Mouse (Mus musculus) c-Kit-negative CD71-positive TER-119-positive erythroid progenitor cells, embryonic 14.5 days (primary cell): ENCODE data around the gene Ext2.

Source experiments
- DNase-seq: peaks from one replicate; pipeline ENCODE4 v3.0.0-alpha.2; 2013; ENCODE audit warnings: low read depth, low spot score

Gene Ext2

DNA sequence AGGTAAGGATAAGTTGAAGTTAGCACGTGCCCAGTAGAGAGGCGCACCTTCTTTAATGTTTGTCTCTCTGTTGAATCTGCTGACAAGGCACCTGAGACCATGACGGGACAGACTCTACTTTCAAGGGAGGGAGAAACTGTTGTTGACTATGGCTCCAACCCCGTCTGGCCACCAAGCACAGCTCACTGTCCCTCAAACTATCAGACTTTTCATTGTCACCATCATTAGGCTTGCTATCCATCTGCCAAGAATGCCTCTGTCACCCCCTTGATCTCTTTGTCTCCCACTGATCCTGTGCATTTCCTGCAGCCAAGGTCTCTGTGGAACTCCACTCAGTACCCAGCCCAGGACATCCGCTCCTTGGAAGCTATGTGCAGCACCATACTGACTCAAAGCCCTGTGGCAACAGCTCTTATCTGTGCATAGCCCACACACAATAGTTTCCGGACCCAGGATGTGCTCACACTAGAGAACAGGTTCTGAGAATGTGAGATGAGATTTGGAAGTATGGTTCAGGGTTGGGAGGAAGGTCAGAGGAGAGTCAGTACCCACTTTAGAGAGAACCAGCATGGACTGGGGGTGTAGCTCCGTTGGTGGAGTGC lies 139.7 kb downstream of the Ext2 start:
- DNase-seq: no peak

DNA sequence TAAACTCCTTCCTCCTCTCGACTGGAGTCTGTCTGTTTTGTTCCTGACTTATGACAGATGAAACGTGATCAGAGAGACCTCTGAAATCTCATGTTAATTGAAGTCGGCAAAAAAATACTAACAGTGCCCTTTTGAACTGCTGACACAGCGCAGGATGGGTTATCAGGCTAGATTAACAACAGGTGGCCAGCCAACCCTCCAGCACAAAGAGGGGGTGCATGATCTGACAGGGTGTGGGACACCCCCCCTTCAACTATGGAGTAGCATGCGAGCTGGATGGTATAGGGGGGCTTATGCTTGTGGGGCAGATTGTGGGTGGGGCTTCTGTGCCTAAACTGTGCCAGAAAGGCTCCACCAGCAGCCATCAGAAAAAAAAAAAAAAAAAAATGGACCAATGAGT lies 141.0 kb downstream of the Ext2 start:
- no peak for DNase-seq

DNA sequence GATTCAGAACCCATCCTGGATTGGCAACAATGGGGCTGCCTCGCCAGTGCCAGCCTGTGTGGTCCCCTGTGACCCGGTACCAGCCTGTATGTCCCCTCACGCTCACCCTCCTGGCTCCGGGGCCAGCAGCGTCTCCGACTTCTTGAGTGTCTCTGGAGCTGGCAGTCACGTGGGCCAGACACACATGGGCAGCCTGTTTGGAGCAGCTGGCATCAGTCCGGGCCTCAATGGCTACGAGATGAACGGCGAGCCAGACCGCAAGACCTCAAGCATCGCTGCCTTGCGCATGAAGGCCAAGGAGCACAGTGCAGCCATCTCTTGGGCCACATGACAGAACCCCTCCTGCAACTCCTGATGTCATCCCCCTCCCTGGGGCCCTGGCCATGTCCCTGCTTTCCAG lies 145.1 kb downstream of the Ext2 start:
- no peak for DNase-seq

DNA sequence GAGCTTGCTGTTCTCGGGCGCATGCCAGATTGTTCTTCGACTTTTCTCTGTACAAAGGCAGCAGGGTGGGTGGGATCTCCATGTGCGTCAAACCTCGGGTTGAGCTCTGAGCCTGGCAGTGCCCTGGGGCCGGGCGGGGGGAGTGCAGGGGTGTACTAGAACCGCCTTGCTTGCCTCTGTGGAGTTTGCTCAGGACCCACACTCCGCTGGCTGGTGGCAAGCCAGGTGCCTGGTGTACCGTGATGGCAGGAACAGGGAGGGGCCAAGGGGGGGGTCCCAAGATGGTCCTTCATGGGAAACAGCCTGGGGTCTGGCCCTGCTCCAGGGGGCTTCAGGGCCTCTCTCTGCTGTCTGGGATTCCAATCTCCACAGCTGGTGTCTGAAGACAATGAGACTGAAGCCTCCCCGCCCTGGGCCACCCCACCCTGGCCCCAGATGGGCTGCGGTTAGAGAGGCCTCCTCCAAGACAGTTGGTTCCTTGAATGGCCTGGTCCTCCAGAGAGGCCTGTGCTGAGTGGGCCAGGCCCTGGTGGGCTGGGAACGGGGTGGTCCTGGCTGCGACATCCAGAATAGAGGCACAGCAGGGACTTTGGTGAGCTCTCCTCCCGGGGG lies 150.7 kb downstream of the Ext2 start:
- no peak for DNase-seq

DNA sequence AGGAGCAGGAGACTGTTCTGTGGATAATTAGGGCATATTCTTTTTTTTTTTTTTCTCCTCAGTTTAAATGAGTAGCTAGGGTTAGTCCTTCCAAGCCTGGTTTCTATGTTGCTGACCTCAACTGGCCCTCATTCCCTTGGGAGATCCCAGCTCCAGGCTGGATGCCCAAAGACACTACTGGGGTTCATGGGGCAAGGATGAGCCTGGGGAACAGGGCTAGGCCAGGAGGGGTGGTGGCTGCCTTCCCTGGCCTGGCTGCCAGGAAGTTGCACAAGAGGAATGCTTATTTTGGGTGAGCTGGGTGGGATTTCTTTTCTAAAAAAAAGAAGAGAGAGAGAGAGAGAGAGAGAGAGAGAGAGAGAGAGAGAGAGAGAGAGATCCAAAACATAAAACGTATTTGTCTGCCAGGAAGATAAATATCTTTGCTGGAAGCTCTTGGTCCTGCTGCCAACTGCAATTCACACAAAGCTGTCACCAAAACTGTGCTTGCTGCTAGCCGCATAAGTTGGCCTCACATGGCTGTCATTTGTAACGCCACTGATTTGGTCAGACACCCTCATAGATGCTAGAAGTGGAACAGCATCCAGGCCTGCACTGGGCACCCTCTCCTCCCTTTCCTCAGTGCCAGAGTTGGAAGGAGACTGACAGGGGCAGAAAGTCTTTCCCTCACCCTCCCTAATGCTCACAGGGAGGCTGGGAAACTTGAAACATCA lies 156.1 kb downstream of the Ext2 start:
- no peak for DNase-seq

DNA sequence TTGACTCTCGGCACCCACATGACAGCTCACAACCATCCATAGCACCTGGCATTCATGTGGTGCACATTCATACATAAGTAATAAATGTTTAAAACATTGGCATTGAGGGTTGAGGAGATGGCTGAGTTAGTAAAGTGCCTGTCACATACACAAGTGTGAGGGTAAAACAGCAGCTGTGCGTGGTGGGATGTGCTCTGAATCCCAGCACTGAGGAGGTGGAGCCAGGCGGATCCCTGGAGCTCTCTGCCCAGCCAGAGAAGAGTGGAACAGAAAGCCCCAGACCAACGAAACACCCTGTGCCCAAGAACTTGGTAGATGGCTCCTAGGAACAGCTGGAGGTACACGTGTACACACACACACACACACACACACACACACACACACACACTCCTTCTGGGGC lies 156.9 kb downstream of the Ext2 start:
- DNase-seq: no peak

DNA sequence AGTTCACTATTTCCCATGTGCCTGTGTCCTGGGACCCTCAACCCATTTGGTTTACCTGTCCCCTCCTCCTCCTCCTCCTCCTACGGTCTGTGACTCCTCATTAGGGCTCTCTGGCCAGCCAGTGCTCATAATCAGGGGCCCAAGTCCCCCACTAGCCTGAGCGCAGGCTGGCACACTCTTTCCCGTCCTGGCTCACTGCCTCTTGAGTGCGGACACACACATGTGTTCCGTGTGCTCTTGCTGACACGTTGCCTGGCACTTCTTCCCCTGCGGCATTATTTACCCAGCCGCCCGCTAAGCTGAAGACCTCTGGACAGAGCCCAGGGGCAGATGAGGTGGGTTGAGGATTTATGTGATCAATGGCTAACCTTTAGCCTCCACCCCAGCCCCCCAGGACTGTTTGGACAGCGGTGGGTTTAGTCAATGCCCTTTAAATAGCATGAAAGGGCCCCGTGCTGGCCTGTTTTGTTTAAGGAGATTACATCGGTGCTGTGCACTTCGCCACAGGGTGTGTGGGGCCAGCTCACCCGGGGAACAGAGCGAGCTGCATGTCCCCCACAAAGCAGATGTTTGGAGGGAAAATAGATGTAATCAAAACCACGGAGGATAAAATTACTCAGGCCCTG lies 160.0 kb downstream of the Ext2 start:
- DNase-seq: no peak

DNA sequence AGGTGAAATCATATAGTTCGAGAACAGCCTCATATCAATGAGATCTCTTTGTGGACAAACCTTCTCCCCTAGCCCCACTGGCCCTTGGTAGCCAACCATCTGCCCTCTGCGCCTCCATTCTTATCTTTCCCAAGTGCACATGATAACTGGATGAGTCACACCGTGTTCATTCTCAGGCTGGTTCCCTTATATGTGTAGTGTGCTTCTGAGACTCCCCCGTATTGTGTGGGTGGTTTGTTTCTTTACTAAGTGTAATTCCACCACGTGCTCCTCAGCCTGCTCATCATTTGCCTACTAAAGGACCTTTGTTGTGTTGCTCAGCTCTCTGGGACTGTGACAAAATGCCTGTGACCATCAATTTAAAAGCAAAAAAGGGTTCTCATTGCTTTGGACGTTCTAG lies 161.3 kb downstream of the Ext2 start:
- no peak for DNase-seq

DNA sequence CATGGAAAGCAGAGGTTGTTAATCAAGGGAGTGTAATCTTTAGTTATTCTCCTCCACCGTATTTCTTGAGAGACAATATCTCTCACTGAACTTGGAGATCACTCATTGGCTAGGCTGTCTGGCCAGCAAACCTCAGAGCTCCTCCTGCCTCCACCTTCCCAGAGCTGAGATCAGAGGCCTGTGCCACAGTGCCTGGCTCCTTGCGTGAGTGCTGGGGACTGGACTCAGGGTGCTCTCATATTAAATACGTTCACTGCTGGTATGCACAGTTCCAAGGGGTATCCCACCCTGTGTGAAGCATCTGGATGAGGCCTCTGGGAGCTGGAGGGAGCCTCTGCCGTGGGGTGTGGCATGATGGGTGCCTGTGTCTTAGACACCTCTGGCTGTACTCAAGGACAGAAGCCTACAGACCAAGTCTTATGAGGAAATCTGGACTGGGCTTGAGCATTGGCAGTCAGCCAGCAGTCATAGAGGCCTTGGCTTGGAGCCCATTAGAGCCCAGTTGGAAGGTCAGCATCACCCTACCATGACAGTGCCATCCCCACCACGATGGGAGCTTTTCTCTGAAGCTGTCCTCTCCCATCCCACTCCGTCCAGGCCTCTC lies 162.6 kb downstream of the Ext2 start:
- no peak for DNase-seq

DNA sequence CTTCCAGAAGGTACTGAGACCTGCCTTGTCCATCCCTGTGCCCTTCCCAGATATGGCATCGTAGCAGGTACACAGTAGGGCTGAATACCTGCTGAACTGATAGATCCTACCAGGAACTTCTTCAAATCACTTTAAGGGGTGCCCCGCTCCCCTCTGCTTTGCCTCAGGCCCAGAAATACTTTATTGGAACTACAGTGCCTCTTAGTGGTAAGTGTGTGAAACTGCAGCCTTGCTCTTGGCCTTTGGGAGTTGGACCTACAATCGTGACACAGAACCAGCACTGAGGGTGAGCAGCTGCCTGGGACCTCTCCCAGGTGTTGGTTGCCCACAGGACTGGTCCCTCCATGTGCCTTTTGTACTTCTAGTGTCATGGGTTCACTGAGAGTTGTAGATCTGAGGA lies 163.4 kb downstream of the Ext2 start:
- no peak for DNase-seq

DNA sequence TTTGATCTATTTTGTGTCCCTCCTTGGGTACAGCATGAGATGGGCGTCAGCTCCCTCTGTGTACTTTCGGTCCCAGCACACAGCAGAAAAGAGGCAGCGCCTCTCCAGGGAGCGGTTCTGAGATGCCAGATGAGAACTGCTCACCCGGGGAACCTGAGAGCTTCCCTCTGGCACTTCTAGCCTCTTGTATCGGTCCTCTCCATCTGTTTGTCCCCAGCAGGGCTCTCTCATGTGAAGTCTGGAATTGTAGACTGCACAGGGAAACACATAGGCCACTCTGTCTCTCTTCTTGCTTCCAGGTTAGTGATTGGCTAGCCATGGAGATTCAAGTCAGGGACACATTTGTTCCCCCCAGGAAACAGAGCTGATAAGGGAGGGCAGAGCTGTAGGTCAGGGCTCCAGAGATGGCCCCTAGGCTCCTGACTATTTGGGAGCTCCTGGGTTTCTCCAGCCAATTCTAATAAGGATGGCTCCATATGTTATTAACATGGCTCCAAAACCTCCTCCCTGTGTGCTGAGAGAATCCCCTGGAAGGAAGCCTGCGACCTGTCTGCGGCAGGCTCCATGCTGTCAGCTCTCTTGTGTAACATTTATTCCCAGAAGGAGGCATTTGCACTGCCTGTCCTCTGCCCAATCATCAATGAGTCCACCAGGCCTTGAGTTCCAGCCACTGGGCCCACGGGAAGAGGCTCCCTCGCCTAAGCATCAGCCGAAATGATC lies 167.9 kb downstream of the Ext2 start:
- DNase-seq: no peak

DNA sequence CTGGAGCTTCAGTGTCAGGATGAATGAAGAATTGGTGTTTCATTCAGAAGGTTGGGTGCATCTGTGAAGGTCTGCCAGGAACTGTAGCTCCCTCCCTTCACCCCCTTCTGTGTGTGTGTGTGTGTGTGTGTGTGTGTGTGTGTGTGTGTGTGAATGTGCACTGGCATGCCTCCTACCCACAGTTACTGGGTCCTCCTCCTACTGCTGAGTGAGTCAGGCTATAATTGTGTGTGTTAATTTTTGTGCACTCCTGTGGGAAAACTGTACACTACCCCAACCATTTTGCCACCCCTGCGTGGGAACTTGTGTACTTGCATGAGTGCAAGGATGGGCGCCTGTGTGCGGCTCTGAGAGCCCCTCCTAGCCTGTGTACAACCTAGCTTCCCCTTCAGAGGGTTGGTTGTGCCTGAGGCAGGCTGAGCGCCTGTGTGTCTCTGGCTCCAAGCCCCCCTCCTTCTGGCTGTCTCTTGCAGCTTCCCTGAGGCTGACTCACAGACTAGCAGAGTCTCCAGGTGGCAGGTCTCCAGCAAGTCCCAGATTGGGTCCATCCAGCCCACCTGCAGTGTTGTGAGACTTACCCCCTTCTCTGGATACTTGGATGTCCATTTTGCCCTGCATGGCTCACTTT lies 173.0 kb downstream of the Ext2 start:
- no peak for DNase-seq

DNA sequence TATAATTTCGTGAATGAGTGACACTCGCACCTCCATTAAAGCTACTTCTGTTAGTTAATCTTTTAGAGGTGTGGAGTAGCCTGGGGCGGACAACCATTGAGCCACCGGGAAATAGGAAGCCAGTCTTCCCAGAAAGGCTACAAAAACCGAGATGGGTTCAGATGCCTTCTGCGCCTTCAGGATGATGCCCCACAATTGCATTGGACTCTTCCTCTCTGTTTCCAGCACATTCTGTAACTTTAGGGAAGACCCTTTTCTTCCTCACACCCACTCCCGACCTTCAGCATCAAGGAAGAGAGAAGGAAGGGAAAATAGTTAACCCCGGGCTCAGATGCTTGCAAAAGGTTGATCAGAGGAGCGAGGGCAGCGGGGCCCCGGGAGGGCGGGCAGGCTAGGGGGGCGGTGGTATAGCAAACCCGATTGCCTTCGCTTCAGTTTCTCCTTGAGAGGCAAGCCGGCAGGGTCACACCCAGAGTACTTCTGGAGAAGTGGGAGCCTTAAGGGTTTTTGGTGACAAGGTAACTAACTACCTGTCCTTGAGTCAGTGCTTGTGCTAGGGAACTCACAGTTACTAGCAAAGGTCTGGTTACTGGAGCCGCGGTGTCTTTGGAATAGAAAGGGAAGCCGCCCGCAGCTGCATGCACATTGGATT lies 174.3 kb downstream of the Ext2 start:
- no peak for DNase-seq

DNA sequence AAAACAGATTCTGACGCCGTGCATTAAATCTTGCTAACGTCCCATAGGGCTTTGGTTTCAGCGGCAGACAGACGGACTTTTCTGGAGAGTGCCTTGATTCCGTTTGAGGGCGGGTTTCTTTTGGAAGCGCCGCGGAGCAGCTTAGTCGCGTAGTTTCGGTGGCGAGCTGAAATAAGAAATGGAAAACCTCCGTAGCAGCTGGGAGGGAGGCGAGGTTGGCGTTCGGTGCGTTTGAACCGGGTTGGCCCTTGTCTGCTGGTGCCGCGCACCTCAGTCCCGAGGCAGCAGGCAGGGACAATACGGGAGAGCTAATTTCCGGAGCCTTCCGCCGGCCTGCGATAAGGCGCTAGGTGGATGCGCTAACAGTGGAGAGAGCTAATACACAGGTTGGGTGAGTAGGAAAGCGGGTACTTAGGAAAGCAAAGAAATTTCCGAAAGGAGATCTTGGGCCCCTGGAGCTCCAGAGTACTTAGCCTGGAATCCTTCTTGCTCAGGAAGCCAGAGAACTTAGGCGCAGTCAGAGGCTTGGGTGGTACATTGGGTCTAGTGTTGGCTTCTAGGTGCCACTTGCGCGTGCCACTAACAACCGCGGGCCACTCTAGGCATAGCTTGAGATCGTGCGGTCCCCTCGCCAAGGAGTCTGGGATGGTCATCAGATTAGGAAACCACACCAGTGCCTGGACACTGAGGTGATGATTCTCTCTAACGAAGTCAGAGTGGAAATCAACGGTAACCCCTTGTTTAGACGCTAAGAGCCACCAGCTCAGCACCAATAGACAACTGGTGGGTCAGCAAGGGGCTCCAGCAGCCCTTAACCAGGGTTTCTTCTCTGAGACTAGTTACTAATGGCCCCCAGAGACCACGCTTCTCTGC lies 175.1 kb downstream of the Ext2 start:
- DNase-seq: no peak

DNA sequence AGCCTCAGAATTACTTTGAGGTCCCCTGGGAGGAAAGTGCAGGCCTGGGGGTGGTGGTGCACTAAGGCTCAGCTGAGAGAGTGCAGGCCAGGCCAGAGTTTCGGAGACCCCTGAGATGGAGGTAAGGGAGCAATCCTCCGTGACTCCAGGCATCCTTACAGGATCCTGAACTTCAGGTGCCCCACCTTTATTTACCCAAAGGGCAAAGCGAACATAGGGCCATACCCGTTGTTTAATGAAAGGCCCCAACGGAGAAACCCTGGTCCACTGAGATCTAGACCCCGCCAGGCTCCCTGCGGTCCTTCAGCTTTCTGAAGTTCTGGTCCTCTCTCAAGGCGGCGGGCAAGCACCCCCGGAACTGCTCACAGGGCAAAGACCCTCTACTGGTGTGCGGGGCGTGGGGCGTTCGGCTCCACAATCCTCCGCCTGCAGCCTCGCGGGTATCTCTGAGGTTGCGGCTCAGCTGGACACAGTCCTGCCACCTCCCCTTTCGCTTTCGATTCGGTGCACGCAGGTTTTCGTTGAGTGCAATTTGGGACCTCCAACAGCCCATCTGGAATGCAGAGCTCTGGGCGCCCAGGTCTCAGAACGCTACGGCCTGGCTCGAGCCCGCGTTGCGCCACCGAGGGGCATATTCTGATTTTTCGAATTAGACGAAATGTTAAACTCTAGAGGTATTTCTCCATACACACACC lies 176.6 kb downstream of the Ext2 start:
- no peak for DNase-seq

DNA sequence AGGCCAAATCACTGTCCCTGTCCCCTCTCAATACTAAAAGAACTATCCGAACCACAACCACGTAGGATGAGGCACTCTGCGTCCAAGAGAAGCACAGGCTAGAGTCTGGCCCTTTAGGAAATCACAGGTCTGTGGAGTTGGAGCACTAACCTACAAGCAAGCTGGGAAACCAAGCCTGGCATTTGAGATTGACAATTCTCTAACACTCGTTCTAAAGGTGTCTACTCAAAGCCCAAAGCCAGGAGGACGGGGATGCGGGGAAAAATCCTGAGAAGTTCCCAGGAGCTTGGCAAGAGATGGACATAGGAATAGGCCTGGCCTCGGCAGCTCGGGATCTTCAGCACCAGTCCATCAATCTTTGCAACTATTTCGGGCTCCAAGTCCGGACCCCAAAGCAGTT lies 177.2 kb downstream of the Ext2 start:
- DNase-seq: no peak

DNA sequence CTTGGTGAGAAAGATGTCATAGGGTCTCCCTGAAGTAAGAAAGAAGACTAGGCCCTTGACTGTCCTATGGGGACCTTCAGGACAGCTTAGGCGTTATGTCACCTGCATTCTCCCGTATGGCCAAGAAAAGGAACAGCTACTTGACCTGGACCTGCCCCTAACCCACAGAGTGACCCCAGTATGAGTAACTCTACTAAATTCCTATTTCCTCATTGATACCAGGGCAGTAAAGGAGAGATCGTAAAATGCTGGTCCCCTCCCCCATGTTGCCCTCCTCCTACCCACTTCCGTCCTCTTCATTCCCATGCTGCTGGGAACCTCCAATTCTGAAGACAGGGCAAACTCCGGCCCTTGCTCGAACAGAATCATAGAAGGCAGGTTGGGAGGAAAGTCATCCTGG lies 177.6 kb downstream of the Ext2 start:
- DNase-seq: no peak

DNA sequence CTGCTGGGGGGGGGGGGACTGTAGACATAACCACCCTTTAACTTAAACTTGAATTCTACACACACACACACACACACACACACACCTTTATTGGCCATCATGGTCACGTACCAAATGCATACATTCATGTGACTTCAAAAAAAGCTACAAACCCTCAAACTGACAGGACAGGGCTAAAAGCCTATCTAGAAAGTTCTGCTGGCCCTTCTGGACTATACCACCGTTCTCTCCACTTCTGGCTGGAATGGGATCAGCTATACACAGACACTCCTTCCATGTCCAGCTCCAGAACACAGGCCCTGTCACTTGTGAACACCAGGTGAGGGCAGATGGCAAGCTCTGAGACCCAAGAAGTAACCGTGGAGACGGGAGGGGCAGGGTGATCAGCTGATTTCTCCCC lies 178.1 kb downstream of the Ext2 start:
- no peak for DNase-seq

DNA sequence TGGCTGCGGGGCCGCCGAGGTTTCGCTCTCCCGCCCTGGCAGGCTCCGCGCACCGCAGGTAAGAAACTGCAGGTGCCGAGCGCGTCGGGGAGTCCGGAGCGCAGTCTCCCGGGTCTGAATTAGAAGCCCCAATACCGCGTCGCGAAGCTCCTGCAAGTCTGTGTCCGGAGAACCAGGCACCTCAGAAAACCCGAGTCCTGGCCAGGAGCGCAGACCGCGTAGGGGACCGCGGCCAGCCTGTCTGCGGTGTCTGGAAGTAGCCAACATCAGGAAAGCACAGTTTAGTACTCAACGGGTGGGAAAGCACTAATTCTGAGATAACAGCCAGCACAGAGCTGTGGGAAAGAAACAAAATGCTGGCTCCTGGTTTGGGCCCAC lies 179.0 kb downstream of the Ext2 start:
- DNase-seq: no peak
